Mouse (Mus musculus) kidney, adult 9 months (tissue): ENCODE results near the gene Zdhhc22.

Experiments used
- DNase-seq: peaks from one replicate; pipeline ENCODE4 v3.0.0; 2022

Zdhhc22 gene

GRCm38 (mm10) chr12:86994776-86995175, 4.5 kb upstream of the Zdhhc22 start:
- no peak for DNase-seq

- no peak for DNase-seq
Observed at GRCm38 (mm10) chr12:86994166-86994565, 3.9 kb upstream of the Zdhhc22 start.

- DNase-seq, result no peak
Observed at GRCm38 (mm10) chr12:86990755-86991110, 503 bp upstream of the Zdhhc22 start.

- no peak for DNase-seq
Observed at GRCm38 (mm10) chr12:86989378-86989777, 852 bp downstream of the Zdhhc22 start.

- no peak for DNase-seq
Observed at GRCm38 (mm10) chr12:86988227-86988626, 2.0 kb downstream of the Zdhhc22 start.

- DNase-seq, result no peak
Observed at GRCm38 (mm10) chr12:86986562-86986961, 3.7 kb downstream of the Zdhhc22 start.

GRCm38 (mm10) chr12:86984194-86984555, 6.1 kb downstream of the Zdhhc22 start:
- peak; percentile 36 for DNase-seq

- DNase-seq, result peak; percentile 49
Observed at GRCm38 (mm10) chr12:86983470-86984193, 6.6 kb downstream of the Zdhhc22 start.

- DNase-seq, result no peak
Observed at GRCm38 (mm10) chr12:86981180-86981579, 9.1 kb downstream of the Zdhhc22 start.

- DNase-seq, result no peak
Observed at GRCm38 (mm10) chr12:86977833-86978232, 12.4 kb downstream of the Zdhhc22 start.

- DNase-seq, result no peak
Observed at GRCm38 (mm10) chr12:86976511-86977168, 13.6 kb downstream of the Zdhhc22 start.

- no peak for DNase-seq
Observed at GRCm38 (mm10) chr12:86975761-86976160, 14.5 kb downstream of the Zdhhc22 start.

GRCm38 (mm10) chr12:86974387-86975288, 15.6 kb downstream of the Zdhhc22 start:
- peak; percentile 52 for DNase-seq

- DNase-seq, result no peak
Observed at GRCm38 (mm10) chr12:86973706-86974105, 16.5 kb downstream of the Zdhhc22 start.

GRCm38 (mm10) chr12:86973216-86973615, 17.0 kb downstream of the Zdhhc22 start:
- DNase-seq, result peak; percentile 84

GRCm38 (mm10) chr12:86971089-86971488, 19.1 kb downstream of the Zdhhc22 start:
- DNase-seq, result no peak

GRCm38 (mm10) chr12:86969220-86969601, 21.0 kb downstream of the Zdhhc22 start:
- DNase-seq, result no peak

- no peak for DNase-seq
Observed at GRCm38 (mm10) chr12:86968468-86969219, 21.6 kb downstream of the Zdhhc22 start.

GRCm38 (mm10) chr12:86965237-86965799, 24.9 kb downstream of the Zdhhc22 start:
- DNase-seq, result no peak

- no peak for DNase-seq
Observed at GRCm38 (mm10) chr12:86964278-86965057, 25.8 kb downstream of the Zdhhc22 start.

- DNase-seq, result no peak
Observed at GRCm38 (mm10) chr12:86961589-86962344, 28.5 kb downstream of the Zdhhc22 start.
